ENCODE assay signal across 8 mouse cellular contexts in genomic region chr3:121884328-121885248, GRCm38 (mm10).
DNase-seq lines count a peak whose midpoint lies in the region; ATAC-seq and TF ChIP-seq lines count a peak whose summit lies in the region.

No protein-coding gene starts in this region.

- peaks cover 0 to 8% of the 10 kb centered on the region in 2 experiments; a peak in 2 of 4 replicates for H3K4me1 ChIP-seq in ES-E14 (ENCODE audit: control insufficient read depth in 2 of 2, insufficient read depth in 2 of 2, low read length in 2 of 2, poor library complexity in 1 of 2)
- H3K4me1 ChIP-seq in forebrain, postnatal 0 days (ENCODE audit: insufficient read depth) = no peaks in the 10 kb centered on the region
- peaks cover 26% of the 10 kb centered on the region for H3K4me1 ChIP-seq in lung, embryonic 15.5 days

- H3K9me3 ChIP-seq in ES-E14 (ENCODE audit: control insufficient read depth, insufficient read depth, low read depth, low read length) = no peaks in the 10 kb centered on the region
- no peaks in the 10 kb centered on the region for H3K9me3 ChIP-seq in forebrain, postnatal 0 days (ENCODE audit: low read length)
- no peaks in the 10 kb centered on the region for H3K9me3 ChIP-seq in lung, embryonic 15.5 days

- ATAC-seq in forebrain, postnatal 0 days = peak; percentile 55
- peak; percentile 29; the same call in 1 of the 2 replicates for ATAC-seq in lung, embryonic 15.5 days (ENCODE audit: borderline replicate concordance, extremely low read depth, low FRiP score, low TSS enrichment)

- 25% methylated on average over 18 of the region's 18 CpGs for WGBS in forebrain, postnatal 0 days
- 22% methylated on average over 18 of the region's 18 CpGs for WGBS in lung, embryonic 15.5 days

- no peaks in the 10 kb centered on the region for H3K36me3 ChIP-seq in ES-E14 (ENCODE audit: control insufficient read depth, insufficient read depth, low read length, poor library complexity, severe bottlenecking)
- no peaks in the 10 kb centered on the region for H3K36me3 ChIP-seq in forebrain, postnatal 0 days (ENCODE audit: insufficient read depth)
- H3K36me3 ChIP-seq in lung, embryonic 15.5 days = no peaks in the 10 kb centered on the region

- peak; percentile 95 for DNase-seq in ES-E14 (ENCODE audit: low read depth, low spot score)
- peak; percentile 84 for DNase-seq in cerebellum, adult 11-12 months
- peak; percentile 98 for DNase-seq in forebrain, postnatal 0 days
- DNase-seq in heart, postnatal 4 days = peak; percentile 94
- peak; percentile 85 to 94 for DNase-seq in layer of hippocampus, adult 2 months (ENCODE audit: low spot score in 2 of 2)
- DNase-seq in ovary, adult 18-20 months (ENCODE audit: low spot score) = peak; percentile 66
- peak; percentile 94 for DNase-seq in thymus, postnatal 0 days (ENCODE audit: low spot score)

- peak; percentile 93 for TF ChIP-seq CTCF in forebrain, postnatal 0 days (IDR thresholded peaks at IDR 0.05; ENCODE audit: low read depth)
- TF ChIP-seq CTCF in layer of hippocampus, adult 2 months (conservative IDR thresholded peaks at IDR 0.05) = peak; percentile 97; the same call in 1 of the 2 replicates

- H3K9ac ChIP-seq in ES-E14 (ENCODE audit: insufficient read depth, low read depth, low read length, poor library complexity, severe bottlenecking) = no peak overlapping the region
- no peak overlapping the region for H3K9ac ChIP-seq in forebrain, postnatal 0 days
- no peak overlapping the region for H3K9ac ChIP-seq in lung, embryonic 15.5 days

- no peak overlapping the region for H3K27ac ChIP-seq in ES-E14 (ENCODE audit: insufficient read depth, low read depth, low read length, poor library complexity, severe bottlenecking)
- H3K27ac ChIP-seq in forebrain, postnatal 0 days (ENCODE audit: low read depth, low read length) = no peak overlapping the region
- H3K27ac ChIP-seq in layer of hippocampus, adult 2 months = no peak overlapping the region
- no peak overlapping the region for H3K27ac ChIP-seq in lung, embryonic 15.5 days

- no peak overlapping the region for H3K4me2 ChIP-seq in forebrain, postnatal 0 days (ENCODE audit: low read depth)
- H3K4me2 ChIP-seq in lung, embryonic 15.5 days = no peak overlapping the region; the same call in 1 of the 2 replicates

- in situ Hi-C loops in ES-E14 (cut with MboI; ENCODE audit: low sequenced_read_pairs in 2 of 2, unreplicated experiment in 2 of 2) = loop anchor here (5.0 to 25.0 kb wide), 2 partner anchors 253 to 258 kb away; no protein-coding TSS in a partner anchor

- H3K4me3 ChIP-seq in ES-E14 (ENCODE audit: insufficient read depth in 1 of 2, low read depth in 1 of 2, low read length in 2 of 2, poor library complexity in 1 of 2, severe bottlenecking in 1 of 2) = no peak overlapping the region
- no peak overlapping the region for H3K4me3 ChIP-seq in forebrain, postnatal 0 days (ENCODE audit: low read depth, low read length)
- no peak overlapping the region for H3K4me3 ChIP-seq in layer of hippocampus, adult 2 months
- no peak overlapping the region for H3K4me3 ChIP-seq in lung, embryonic 15.5 days

- H3K27me3 ChIP-seq in forebrain, postnatal 0 days (ENCODE audit: insufficient read depth, low read length) = peaks cover 8% of the 10 kb centered on the region; the same call in 1 of the 2 replicates
- H3K27me3 ChIP-seq in lung, embryonic 15.5 days = no peaks in the 10 kb centered on the region

TF ChIP-seq in ES-E14, 5 proteins besides CTCF, POLR2A, EP300 and RAD21:
- TF ChIP-seq MAFK (IDR thresholded peaks at IDR 0.05; ENCODE audit: insufficient read depth, low read depth, low read length) = peak; percentile 58; the same call in 1 of the 2 replicates
- TF ChIP-seq ZC3H11A (IDR thresholded peaks at IDR 0.05; ENCODE audit: borderline replicate concordance, low read depth, low read length) = peak; percentile 100
- TF ChIP-seq HCFC1 (IDR thresholded peaks at IDR 0.05; ENCODE audit: borderline replicate concordance, insufficient read depth, low read length) = 0 out of 2 replicates have a peak, but pooled peaks have one; percentile 25
- TF ChIP-seq ZNF384 (IDR thresholded peaks at IDR 0.05; ENCODE audit: low read depth, low read length) = peak; percentile 39; the same call in 1 of the 2 replicates
- TF ChIP-seq CHD2 (IDR thresholded peaks at IDR 0.05; ENCODE audit: low read depth, low read length) = no peak
